Mouse (Mus musculus) CD4-positive, CD25-positive, alpha-beta regulatory T cell, adult 4 months (primary cell): ENCODE measurements around the gene Dnajb12. TPM values are rescaled to one million over a fixed set of nuclear protein-coding genes. Genes with fewer than 3 reads are reported as not detected.

Experiments used
- ATAC-seq: one replicate; pipeline ENCODE4 v1.8.0; 2017
- polyA plus RNA-seq, 2 experiments: library from polyadenylated mRNA; unstranded; fragments of 100-300 nt; shearing (Covaris generic); gene quantifications; one replicate each; pipeline ENCODE4 v1.2.1; 2017

Dnajb12 gene
- polyA plus RNA-seq, 2 experiments from 2014 or later, result 19.1 to 25.2 TPM

DNA sequence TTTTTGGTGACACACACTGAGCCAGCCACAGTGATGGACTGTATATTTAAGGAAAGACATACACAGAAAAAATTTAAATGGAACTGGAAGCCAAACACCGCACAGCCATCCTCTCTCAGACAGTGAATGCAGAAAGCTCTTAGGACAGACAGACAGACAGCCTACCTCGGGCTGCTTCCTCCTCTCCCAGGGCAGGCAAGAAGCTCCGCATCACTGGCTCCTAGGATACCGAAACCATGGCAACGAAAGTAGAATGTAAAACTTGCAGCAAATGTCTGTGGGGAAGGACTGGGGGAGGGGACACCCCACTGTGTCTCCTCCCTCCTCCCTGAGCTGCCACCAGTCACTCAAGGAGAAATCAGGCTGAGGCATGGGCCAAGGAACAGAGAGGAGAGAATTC, 18.2 kb downstream of the Dnajb12 start:
- no peak for ATAC-seq

DNA sequence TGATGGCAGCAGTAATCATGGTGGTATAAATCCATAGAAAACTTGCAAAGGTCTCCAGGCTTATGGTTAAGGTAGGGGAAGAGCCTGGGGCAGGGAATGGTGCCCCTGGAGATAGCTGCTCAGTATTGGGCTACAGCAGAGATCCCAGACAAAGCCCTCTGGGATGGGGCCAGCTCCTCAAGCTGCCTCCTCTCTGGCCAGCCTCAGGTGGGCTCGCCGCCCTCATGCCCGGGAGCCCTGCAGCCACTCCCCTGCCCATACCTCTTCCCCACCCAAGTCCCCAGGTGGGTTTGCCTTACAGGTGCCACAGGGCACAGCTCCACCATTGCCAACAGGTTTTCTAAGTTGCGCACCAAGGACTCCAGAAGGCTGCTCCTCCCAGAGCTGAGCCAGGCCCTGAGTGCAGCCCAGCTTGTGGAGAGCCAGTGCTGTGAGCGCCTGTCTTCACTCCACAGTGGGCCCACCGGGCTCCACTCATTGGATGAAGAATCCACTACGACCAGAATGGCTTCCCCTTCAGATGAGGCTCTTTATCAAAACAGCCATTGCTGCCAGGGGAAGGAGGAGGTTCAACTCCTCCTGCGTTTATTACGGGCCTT, 18.9 kb downstream of the Dnajb12 start:
- no peak for ATAC-seq

DNA sequence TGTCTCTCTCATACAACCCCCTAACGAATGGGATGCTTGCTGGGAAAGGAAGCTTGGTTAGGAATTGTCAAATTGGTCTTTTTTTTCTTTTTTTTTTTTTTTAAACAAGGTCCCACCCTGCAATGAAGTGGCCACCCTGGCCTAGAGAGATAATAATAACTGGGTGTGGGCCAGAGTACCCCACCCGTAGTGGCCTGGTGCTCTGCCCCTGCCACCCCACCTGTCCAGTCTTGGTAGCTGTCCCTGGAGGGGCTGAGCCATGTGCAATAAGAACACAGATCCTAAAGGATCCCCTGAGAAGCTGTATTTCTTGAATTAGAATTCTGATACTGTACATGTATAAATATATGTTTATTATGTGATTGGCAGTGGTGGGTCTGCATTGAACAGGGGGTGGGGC, 19.6 kb downstream of the Dnajb12 start:
- no peak for ATAC-seq

DNA sequence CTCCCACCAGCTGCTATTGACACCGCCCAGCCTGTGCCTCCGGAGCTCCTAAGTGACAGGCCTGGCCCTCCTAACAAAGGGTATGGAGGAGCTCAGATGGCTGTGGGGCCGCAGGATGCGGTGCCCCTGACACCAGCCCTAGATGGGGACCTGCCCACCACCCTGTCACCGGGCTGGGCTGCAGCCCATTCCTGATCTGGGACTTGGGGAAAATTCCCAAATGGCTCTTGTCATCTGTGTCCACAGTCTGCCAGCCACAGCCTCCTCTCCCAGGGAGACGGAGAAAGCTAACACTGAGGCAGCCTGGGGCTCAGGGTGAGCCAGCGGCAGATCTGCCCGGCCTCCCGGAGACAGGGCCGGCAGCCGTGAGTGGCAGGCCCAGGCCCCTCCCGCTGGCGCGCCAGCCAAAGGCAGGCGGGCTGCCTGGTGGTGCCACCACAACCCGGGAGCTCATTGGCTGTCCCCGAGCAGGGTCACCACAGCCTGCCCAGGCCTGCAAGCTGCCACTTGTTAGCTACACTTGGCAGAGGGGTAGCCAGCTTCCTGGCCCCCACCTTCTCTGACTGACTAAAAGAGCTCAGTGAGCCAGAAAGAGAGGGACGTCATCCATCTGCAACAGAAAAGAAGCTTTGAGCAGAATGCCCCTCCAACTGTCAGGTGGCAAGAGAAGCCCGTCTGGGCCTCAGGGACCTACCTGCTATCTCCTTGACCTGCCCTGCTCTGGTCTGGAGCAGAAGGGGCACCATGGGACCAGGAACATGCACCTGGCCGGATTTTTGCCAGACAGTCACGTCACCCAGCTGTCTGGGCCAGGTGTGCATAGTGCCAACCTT, 20.2 kb downstream of the Dnajb12 start:
- ATAC-seq, result peak; percentile 78

DNA sequence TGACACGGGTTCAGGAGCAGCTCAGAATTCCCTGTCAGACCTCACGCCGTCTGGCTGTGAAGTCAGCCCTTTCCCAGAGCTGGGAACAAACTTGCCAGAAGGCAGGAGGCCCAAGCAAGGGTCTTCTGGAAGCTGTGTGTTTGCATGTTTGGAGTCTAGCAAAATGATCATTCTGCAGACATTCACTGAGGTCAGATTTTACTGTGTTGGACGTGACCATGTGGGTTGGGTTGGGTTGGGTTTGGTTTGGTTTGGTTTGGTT, 20.7 kb downstream of the Dnajb12 start:
- no peak for ATAC-seq

DNA sequence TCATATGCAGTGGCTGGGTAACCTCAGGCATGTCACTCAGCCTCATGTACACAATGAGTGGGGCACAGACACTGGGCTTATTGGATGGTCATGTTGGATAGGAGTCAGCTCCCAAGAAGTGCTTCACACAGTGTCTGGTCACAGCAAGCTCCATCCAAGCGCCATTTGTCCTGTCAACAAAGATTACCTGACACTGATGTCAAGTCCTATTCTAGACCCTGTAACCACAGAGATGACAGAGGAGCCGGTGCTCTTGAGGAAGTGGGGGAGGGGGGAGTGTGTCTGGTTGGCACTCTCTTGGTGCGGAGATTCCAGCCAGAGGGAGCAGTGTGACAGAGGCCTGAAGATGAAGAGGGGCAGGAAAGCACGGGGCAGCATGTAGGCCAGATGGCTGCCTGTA, 21.6 kb downstream of the Dnajb12 start:
- peak; percentile 13 for ATAC-seq

DNA sequence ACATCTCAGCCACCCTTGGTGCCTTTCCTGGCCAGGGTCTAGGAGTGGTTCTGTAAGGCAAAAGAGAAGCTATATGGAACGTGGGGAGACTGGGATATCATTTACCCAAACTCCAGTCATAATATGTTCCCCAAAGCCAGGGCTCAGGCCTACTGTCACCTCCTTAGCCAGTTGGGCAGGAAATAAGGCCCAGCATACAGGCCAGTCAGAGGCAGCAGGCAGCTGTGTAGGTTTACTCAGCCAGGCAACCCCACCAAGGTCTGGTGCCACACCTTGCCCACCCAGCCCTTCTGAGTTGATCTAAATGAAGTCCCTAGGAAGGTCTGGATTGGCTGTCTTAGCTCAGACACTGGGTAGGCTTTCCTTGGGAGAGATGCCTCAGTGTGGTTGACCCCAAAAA, 22.1 kb downstream of the Dnajb12 start:
- ATAC-seq, result no peak

DNA sequence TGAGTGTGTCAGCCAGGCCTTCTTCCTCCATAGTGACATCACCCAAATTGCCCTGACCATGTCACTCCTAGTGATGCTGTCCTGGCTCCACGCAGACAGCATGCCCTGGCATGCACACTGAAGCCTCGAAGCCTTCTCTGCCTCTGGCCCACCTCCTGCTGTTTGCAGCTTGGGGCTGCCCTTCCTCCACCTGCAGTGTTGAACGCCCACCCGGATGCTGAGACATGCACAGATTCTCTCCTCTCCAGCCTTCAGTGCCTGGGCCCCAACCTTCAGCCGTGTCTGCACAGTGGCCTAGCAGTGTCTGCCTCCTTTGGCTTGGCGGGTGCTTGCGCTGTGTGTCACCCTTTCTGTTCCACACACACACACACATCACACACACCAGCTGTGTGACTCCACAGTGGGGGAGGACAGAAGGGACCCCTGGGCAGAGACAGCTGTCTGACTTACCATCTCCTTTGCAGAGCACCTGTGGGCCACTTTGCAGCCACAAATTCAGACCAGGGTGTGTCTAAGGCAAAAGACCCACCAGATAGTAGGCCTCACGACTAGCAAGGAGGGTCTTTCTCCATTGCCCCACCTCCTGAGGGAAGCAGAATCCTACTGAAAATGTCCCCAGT, 22.7 kb downstream of the Dnajb12 start:
- no peak for ATAC-seq

DNA sequence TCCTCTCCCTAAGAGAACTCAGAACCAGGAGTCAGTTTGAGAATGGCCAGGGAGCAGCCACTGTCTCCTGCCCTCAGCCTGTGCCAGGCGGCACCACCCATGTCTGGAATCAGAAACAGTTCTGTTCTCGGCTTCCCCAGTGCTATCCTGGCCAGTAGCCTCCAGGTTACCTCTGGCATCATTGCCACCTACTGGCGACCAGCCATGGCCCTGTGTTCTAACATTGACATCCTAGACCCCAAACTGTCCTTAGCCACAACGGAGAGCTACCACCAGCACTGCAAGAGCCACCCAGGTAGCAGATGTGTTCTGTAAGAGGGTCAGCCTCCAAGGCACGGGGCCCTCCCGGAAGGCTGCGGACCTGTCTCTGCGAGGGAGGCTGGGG, 23.2 kb downstream of the Dnajb12 start:
- ATAC-seq, result no peak

DNA sequence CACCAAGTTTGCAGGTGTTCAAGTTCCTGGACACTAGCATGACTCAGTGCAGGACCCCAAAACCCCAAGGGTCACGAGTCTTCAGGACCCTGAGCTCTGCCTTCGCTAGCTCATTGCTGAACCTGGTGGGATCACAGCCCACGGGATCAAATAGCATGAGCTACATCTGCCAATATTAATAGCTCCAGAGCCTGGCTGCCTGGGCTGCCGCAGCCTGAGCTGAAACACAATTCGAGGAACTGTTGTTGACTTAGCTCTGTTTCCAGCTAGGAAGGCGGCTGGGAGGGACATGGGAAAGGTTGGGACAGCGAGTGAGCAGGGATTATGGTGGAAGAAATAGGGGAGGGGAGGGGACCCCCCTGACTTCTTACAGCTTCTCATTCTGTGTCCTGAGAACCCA, 23.8 kb downstream of the Dnajb12 start:
- ATAC-seq, result no peak

DNA sequence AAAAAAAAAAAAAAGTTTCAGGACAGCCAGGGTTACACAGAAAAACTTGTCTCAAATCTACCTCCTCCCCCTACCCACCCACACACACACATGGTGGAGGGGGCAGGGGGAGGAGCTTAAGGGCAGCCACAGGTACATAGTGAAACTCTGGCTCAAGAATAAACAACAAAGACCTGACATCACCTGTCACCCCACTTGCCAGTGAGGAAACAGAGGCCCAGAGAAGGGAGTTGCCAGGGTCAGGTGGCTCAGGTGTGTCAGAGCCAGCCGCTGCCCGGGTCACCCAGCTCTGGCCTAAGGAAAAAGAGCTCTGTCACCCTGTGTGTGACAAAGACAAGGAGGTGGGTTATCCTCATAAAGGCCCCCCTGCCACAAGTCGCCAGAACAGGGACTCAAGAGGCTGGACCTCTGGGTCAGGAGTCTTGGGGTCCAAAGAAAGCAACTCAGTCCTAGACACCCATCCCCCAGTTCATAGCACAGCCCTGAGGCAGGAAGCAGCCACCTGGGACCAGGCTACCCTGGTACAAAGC, 27.8 kb downstream of the Dnajb12 start:
- peak; percentile 56 for ATAC-seq

DNA sequence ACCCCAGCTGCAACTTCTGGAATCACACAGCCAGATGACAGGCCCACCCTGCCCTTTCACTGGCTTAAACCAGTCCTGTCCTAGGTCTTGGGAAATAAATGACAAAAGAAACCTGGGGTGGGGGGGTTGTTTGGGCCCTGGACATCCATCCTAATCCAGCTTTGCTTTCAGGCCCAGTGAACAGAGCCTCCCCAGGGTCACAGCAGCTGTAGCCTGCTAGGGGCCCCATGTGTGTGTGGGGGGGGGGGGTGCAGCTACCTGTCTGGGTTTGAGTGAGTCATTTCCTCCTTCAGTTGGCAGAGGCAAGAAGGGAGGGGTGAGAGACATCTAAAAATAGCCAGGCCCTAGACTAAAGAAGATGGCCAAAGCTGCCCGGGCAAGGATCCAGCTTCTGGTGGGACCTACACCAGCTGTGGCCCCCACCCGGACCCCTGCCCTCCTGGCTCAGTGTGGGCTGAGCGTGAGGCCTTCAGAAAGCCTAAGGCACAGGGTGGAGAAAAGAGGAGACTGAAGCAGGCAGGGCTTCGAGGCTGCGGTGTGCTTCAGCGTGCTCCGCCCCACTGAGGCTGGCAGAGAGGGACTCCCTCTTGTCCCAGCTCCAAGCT, 28.4 kb downstream of the Dnajb12 start:
- ATAC-seq, result peak; percentile 71

DNA sequence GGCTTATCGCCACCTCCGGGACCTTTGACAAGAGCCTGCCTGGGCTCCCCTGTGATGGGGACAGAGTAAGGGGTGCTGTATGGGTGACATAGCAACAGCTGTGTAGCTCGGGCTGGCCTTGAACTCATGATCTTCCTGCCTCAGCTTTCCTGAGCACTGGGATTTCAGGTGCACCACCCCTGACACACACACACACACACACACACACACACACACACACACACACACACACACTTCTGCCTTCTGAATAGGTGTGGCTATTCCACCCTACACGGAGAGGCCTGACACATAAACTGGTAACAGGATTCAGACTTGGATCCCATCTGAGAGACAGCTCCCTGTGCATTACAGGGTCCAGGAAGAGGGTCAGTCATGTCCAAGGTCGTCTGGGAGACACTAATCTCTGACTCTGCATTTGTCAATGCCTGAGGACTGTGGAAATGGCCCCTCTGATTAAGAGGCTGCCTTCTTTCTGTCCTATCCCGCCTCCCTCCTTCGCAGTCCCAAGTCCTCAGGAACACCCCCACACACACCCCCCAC, 29.5 kb downstream of the Dnajb12 start:
- no peak for ATAC-seq

DNA sequence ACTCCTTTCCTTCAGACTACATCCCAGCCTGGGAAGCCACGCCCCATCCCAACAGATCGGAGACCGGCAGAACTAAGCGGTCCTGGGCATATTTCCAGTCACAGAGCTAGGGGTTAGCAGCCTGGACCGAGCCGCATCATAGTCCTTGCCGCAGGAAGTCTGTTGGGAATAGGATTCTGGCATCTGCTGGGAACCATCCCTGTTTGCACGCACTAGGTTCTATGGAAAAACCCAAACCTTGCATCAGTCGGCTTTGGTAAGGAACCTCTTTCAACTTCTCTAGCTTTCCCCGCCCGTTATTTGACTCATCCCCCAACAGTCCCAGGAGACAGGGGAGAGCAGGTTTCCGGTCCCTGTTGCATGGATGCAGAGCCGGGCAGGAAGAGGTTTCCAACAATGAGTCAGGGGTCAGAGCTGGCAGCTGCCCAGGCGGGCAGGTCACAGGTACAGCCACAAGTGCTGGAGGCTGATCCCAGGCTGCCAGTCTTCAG, 30.0 kb downstream of the Dnajb12 start:
- no peak for ATAC-seq

DNA sequence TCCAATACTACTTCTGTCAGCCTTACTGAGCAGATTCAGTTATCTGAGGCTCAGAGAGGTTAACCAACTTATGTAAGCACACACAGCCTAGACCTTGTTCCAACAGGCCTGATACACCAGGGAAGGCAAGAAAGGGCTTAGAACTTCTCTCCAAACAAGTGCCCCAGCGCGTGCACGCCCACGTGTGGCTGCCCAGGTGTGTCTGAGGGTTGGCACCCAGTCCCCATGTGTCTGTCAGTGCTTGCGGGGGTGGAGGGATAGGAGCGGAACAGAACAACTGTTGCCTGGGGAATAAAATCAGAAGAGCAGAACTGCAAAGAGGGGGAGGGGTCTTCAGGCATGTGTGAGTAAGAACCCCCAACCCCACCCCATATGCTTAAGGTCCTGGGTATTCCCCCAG, 31.7 kb downstream of the Dnajb12 start:
- ATAC-seq, result peak; percentile 42

DNA sequence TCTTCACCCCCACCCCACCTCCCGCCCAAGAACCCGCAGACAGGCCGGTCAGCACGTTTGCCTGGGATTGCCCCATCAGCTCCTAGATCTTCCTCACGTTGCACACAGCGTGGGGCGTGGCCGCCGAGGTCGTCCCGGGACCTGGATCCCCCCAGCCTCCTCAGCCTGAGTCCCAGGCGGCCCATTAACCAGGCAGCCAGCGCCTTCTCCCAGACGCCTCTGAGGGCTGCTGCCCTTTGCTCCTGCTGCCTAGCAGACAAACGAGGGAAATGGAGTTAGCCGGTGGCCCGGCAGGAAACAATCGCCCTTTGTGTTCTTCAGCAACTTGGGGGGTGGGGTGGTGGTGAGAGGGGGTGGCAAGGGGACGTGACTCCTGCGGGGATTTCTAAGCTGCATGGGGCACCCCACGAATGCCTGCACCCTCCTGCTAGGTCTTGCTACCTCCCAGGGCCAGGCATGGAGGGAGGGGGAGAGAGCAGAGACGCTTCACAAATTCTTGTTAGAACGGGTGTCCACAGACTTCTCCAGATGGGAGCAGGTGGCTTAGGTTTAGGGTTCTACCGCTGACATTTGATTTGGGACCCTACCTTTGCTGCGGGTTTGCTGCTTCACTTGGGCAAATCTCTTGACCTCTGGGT, 32.3 kb downstream of the Dnajb12 start:
- ATAC-seq, result no peak

DNA sequence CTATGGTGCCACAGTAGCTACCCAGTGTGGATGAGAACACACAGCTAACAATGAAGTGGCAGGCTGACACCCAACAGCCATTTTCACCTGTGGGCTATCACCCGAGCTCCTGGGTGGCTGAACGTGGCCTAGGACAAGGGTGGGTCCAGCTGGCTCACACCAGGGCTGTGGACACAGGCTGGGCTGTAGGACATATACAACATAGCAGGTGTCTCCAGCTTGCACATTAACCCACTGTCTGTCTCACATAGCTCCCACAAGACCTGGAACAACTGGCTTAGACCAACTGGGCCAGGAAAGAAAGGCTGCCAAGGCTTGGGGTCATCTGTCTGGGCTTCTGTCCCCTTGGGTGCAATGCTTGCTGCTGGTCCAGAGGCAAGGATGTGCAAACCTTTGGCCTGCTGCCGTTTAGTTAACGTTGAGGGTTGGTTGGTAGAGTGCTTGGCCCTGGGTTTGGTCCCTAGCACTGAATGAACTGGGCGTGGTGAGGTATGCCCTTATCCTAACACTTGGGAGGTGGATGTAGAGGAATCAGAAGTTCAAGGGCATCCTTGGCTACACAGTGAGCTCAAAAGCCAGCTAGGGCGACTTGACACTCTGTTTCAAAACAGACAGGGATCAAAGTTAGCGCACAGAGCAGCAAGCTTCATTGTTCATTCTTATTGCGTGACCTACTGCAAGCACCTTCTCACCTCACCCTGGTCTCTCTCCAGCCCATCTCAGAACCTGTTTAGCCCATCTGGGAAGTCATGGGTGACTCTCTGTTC, 36.0 kb downstream of the Dnajb12 start:
- ATAC-seq, result no peak

DNA sequence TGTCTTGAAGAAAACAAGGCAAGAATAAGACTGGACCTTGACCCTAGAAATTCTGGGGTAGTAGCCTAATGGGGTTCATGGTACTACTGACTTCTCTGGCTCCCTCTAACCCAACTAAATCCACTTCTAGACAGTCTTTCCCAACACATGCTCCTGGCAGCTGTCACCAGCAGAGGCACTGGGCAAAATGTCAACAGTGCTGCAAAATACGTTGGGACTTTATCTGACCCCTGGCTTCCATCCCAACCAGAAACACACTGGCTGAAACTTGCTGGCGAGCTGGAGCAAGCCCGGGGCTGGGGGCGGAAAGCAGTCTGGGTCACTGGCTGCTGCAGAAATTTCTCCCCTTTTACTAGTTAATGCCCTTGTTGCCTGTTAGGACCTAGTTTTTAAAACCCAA, 36.8 kb downstream of the Dnajb12 start:
- ATAC-seq, result no peak

DNA sequence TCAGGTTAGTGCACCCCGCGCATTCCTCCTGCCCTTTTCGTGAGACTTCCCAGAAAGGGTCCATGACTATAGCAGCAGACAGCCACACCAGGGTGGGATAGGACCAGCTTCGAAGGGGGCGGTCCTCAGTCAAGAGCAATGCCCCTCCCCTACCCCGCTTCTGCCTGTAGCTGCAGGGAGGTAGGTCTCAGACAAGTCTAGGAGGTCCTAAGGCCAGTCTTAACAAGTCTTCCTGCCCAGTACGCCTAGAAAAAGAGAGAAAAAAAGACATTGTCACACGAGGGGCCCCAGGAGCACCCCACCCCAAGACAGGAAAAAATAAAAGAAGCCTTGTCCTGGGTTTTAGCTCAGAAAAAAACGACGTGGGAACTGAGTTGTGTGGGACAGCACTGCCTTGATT, 37.3 kb downstream of the Dnajb12 start:
- peak; percentile 60 for ATAC-seq

DNA sequence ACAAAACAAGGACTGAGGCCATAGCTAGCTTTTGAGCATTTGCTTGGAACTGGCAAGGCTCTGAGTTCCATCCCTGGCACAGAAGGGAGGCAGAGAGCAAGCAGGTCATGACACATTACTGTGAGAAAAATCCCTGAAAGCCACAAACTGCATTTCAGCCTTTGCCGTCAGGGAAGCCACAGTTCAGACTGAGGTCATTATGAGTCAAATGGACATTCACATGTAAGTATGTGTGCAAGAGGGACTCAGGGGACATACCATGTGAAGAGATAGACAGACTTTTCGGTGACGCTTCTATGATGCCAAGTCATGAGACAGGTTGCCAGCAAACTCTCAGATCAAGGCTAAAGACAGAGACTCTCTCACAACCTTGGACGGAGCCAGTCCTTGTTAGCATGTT, 38.8 kb downstream of the Dnajb12 start:
- no peak for ATAC-seq

DNA sequence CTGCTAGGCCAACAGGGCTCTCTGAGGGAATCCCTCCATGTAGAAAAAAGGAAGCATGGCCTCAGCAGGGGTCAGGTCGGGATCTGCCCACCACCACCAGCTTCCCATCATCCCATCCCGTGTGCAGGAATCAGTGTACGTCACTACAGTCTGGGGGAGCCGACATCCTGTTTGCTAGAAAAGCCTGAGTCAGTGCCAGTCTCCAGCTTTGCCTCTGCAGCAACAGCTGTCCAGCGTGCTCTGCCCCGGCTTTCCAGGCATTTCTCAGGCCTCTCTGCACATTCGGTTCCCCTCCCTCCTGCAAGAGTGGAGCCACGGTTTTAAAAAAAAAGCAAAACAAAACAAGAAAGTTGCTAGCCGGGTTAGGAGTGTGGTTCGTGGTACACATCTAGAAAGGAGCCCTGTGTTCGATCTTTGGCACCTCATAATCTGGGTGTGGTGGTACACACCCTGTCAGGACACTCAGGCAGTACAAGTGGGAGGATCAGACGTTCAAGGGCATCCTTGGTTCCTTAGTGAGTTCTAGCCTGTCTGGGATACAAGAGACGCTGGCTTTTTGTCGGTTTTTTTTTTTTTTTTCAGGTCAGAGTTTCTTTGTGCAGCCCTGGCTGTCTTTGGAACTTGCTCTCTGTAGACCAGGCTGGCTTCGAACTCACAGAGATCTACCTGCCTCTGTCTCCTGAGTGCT, 40.3 kb downstream of the Dnajb12 start:
- no peak for ATAC-seq
